Mouse (Mus musculus) midbrain, embryonic 13.5 days (tissue): Measurements from ENCODE around the gene Olfr466. TPM values are rescaled to one million over a fixed set of nuclear protein-coding genes. Genes with fewer than 3 reads are reported as not detected.

Source experiments
- ATAC-seq: fragments of 200-750 bp; cut with Nextera tagmentation; 2 replicates; pipeline ENCODE4 v1.8.0; 2017; ENCODE audit warnings: mild to moderate bottlenecking, moderate TSS enrichment, moderate library complexity
- H3K27ac ChIP-seq: fragments of 300-500 bp; sonication (generic); 2 replicates; pipeline ENCODE4 v1.5.1; 2015; ENCODE audit warnings: inconsistent platforms, mild to moderate bottlenecking, moderate library complexity
- H3K27me3 ChIP-seq: fragments of 300-500 bp; sonication (generic); 2 replicates; pipeline ENCODE4 v1.6.1; 2015; ENCODE audit warnings: mild to moderate bottlenecking, inconsistent platforms
- H3K36me3 ChIP-seq: fragments of 300-500 bp; sonication (generic); 2 replicates; pipeline ENCODE4 v1.6.1; 2015; ENCODE audit warnings: mild to moderate bottlenecking, inconsistent platforms
- H3K4me1 ChIP-seq: fragments of 300-500 bp; sonication (generic); replicated peaks from 2 replicates; pipeline ENCODE4 v1.6.1; 2015; ENCODE audit warnings: inconsistent platforms
- H3K4me2 ChIP-seq: fragments of 300-500 bp; sonication (generic); replicated peaks from 2 replicates; pipeline ENCODE4 v1.6.1; 2015; ENCODE audit warnings: moderate library complexity, mild to moderate bottlenecking, inconsistent platforms
- H3K4me3 ChIP-seq: fragments of 300-500 bp; sonication (generic); replicated peaks from 2 replicates; pipeline ENCODE4 v1.5.1; 2015; ENCODE audit warnings: mild to moderate bottlenecking, inconsistent platforms
- H3K9ac ChIP-seq: fragments of 300-500 bp; sonication (generic); replicated peaks from 2 replicates; pipeline ENCODE4 v1.6.1; 2015; ENCODE audit warnings: mild to moderate bottlenecking, inconsistent platforms
- H3K9me3 ChIP-seq: fragments of 300-500 bp; sonication (generic); 2 replicates; pipeline ENCODE4 v1.6.1; 2016; ENCODE audit warnings: mild to moderate bottlenecking, inconsistent platforms
- WGBS: fragments of 180-500 bp; shearing (Covaris S2); methylation state at CpG from one replicate; pipeline ENCODE4 v1.1.7; 2015; 5-methylcytosine and 5-hydroxymethylcytosine counted together
- polyA plus RNA-seq: library from polyadenylated mRNA; unstranded; fragments of >200 nt; fragmentation: Nextera tagmentation; extraction: Ambion mirVana; gene quantifications from 2 replicates; pipeline ENCODE4 v1.2.1, GENCODE M21; 2015

Gene Olfr466
- polyA plus RNA-seq, result not detected in 2 replicates

- Histone ChIP-seq H3K4me3 (no peak within 1 kb of the TSS), H3K4me2 (no peak within 1 kb of the TSS), H3K27ac (no peak within 1 kb of the TSS), H3K9me3 (peaks cover 9% of the 10 kb centered on the region; the same call in 1 of the 2 replicates), H3K27me3 (no peaks in the 10 kb centered on the region), H3K4me1 (no peaks in the 10 kb centered on the region), H3K9ac (no peak within 1 kb of the TSS), H3K36me3 (no peaks in the 10 kb centered on the region)
- 82% methylated on average over 1 of the region's 1 CpGs for WGBS
- ATAC-seq, result no peak
These were observed at the start of gene Olfr466 for GRCm38 (mm10) chr13:65149940-65150339. Gene Olfr466 (plus strand): TSS chr13:65150240.

GRCm38 (mm10) chr13:65100678-65101077, 49.4 kb upstream of the Olfr466 start:
- Histone ChIP-seq H3K9ac (no peak overlapping the region), H3K27ac (no peak overlapping the region), H3K4me2 (no peak overlapping the region), H3K4me1 (no peaks in the 10 kb centered on the region), H3K27me3 (no peaks in the 10 kb centered on the region), H3K4me3 (no peak overlapping the region), H3K36me3 (peaks cover 32% of the 10 kb centered on the region), H3K9me3 (peaks cover 35% of the 10 kb centered on the region)
- 94% methylated on average over 9 of the region's 9 CpGs for WGBS
- ATAC-seq, result no peak

DNA sequence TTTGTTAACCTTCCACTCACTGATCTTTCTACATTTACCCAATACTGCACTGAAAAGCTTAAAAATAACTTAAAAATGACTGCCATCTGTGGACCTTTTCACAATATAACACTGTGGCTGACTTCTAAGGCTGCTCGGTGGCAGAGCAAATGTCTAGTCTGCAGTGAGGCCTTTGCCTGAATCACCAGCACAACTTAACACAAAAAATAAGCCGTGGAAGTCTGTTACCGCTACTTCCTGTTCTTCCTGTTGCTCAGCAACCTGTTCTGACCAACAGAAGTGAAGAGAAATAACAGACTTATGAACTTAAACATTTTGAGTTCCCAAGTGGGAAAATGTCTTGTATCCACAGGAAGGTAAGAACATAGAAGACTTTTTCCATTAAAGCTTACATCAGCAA, 48.8 kb upstream of the Olfr466 start:
- Histone ChIP-seq H3K36me3 (peaks cover 27% of the 10 kb centered on the region), H3K9ac (no peak overlapping the region), H3K4me3 (no peak overlapping the region), H3K27ac (no peak overlapping the region), H3K4me2 (no peak overlapping the region), H3K9me3 (peaks cover 35% of the 10 kb centered on the region), H3K27me3 (no peaks in the 10 kb centered on the region), H3K4me1 (no peaks in the 10 kb centered on the region)
- no peak for ATAC-seq
- WGBS, result 97% methylated on average over 3 of the region's 3 CpGs

DNA sequence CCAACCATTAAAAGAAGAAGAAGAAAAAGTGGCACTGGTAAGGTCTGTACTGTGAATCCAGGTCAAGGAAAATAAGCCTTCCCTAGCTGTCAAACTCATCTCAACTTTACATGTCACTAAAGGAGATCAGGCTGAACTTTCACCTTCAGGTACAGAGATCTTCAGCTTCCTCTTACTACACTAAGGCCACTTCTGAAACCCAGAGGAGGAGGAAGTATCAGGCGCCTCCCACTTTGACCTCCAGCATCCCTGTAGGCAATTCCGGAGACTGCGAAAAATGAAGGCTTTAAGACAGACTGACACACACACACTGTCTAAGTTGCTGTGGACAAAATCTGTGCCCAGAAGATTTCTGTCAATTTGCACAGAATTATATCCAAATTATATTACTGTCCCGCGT, 38.1 kb upstream of the Olfr466 start:
- ATAC-seq, result 0 out of 2 replicates have a peak, but pooled peaks have one; percentile 7
- WGBS, result 1% methylated on average over 5 of the region's 5 CpGs
- H3K27me3 ChIP-seq, result no peaks in the 10 kb centered on the region
- peak overlapping the region; percentile 82 for H3K4me3 ChIP-seq
- peaks cover 20% of the 10 kb centered on the region for H3K4me1 ChIP-seq
- H3K27ac ChIP-seq, result peak overlapping the region; percentile 83; the same call in 1 of the 2 replicates
- peak overlapping the region; percentile 92 for H3K9ac ChIP-seq
- no peaks in the 10 kb centered on the region; the same call in 1 of the 2 replicates for H3K9me3 ChIP-seq
- peak overlapping the region; percentile 79 for H3K4me2 ChIP-seq
- H3K36me3 ChIP-seq, result no peaks in the 10 kb centered on the region

DNA sequence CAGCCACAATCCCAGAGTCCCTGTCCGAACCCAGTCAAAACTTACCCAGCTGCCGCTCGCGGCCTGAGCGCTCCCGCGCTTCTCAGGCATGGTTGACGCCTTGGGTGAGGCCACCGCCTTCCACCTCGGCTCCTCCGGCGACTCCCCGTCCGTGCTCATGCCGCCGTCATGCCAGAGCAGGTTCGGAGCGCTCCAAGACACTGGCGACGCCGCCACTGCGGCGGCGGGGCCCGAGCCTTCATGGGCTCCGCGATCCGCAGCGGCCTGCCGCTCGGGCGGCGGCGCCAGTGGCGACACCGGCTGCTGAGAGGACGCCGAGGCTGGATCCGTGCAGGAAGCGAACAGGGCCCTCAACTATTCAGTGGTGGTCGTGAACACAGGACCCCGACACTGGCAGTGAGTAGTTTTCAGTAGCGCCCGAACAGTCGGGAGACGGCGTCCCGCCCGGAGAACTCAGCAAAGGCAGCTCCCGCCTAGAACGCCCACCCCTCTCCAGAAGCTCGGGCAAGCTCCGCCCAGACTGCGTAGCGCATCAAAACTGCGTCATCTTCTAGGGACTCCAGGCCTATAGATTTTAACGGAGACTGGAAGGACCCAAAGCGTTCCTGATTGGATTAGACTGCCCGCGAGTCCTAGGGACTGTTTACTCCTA, 37.5 kb upstream of the Olfr466 start, which contains the start of gene Mfsd14b:
Gene Mfsd14b, minus strand, starts transcription at position 517 of the 652 bp plus-strand sequence.
- H3K9ac ChIP-seq, result peak within 1 kb of the TSS; percentile 92
- no peaks in the 10 kb centered on the region for H3K36me3 ChIP-seq
- ATAC-seq, result peak; percentile 99
- WGBS, result under 1% methylated on average over 60 of the region's 60 CpGs
- peaks cover 20% of the 10 kb centered on the region for H3K4me1 ChIP-seq
- H3K4me3 ChIP-seq, result peak within 1 kb of the TSS; percentile 82
- peak within 1 kb of the TSS; percentile 83 for H3K27ac ChIP-seq
- no peaks in the 10 kb centered on the region for H3K27me3 ChIP-seq
- H3K4me2 ChIP-seq, result peak within 1 kb of the TSS; percentile 79
- no peaks in the 10 kb centered on the region; the same call in 1 of the 2 replicates for H3K9me3 ChIP-seq

- H3K27me3 ChIP-seq, result no peaks in the 10 kb centered on the region
- H3K4me1 ChIP-seq, result peaks cover 20% of the 10 kb centered on the region
- peak; percentile 67 for ATAC-seq
- H3K36me3 ChIP-seq, result no peaks in the 10 kb centered on the region
- no peaks in the 10 kb centered on the region for H3K9me3 ChIP-seq
- H3K4me2 ChIP-seq, result peak overlapping the region; percentile 79
- peak overlapping the region; percentile 92 for H3K9ac ChIP-seq
- WGBS, result 64% methylated on average over 3 of the region's 3 CpGs
- peak overlapping the region; percentile 83 for H3K27ac ChIP-seq
- H3K4me3 ChIP-seq, result peak overlapping the region; percentile 82
These were observed 36.8 kb upstream of the Olfr466 start for GRCm38 (mm10) chr13:65113239-65113638.

- Histone ChIP-seq H3K4me2 (no peak overlapping the region), H3K4me3 (no peak overlapping the region), H3K9ac (no peak overlapping the region), H3K4me1 (no peaks in the 10 kb centered on the region), H3K27me3 (no peaks in the 10 kb centered on the region), H3K9me3 (peaks cover 3% of the 10 kb centered on the region; the same call in 1 of the 2 replicates), H3K27ac (no peak overlapping the region), H3K36me3 (no peaks in the 10 kb centered on the region)
- ATAC-seq, result no peak
- 76% methylated on average over 3 of the region's 3 CpGs for WGBS
These were observed 29.1 kb upstream of the Olfr466 start for GRCm38 (mm10) chr13:65120984-65121383.

- Histone ChIP-seq H3K4me3 (no peak overlapping the region), H3K27ac (no peak overlapping the region), H3K9me3 (peaks cover 3% of the 10 kb centered on the region; the same call in 1 of the 2 replicates), H3K4me2 (no peak overlapping the region), H3K36me3 (no peaks in the 10 kb centered on the region), H3K9ac (no peak overlapping the region), H3K4me1 (no peaks in the 10 kb centered on the region), H3K27me3 (no peaks in the 10 kb centered on the region)
- no peak for ATAC-seq
- WGBS, result 88% methylated on average over 1 of the region's 1 CpGs
These were observed 27.9 kb upstream of the Olfr466 start for GRCm38 (mm10) chr13:65122111-65122510.

DNA sequence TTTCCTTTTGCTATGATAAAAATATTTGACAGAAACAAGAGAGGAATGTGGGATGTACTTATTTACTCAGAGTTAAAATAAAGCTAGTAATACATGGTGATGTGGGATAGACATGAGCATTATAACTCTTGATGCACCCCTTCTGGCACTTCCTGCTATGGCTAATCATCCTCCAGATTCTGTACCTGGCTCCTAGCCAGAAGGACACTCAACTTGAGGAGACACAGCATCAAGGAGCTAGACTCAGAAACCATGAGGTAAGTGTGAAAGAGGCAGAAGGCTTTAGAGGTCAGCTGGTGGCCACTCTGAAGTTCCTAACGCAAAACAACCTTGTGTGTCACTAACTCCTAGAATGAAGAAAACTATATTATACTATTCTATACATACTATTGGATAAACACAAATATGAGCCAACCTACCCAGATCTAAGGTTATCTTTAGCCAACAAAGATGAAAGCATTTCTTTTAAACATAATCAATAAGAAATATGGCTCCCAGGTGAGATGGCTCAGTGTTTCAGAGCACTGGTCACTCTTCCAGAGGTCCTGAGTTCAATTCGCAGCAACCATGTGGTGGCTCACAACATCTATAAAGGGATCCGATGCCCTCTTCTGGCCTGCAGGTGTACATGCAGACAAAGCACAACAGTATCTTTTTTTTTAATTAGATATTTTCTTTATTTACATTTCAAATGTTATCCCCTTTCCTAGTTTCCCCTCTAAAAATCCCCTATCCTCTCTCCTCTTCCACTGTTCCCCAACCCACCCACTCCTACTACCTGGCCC, 22.8 kb upstream of the Olfr466 start:
- 70% methylated on average over 3 of the region's 3 CpGs for WGBS
- H3K9ac ChIP-seq, result no peak overlapping the region
- 0 out of 2 replicates have a peak, but pooled peaks cover 3% of the 10 kb centered on the region for H3K9me3 ChIP-seq
- no peak overlapping the region for H3K4me3 ChIP-seq
- H3K36me3 ChIP-seq, result no peaks in the 10 kb centered on the region
- ATAC-seq, result no peak
- no peaks in the 10 kb centered on the region for H3K4me1 ChIP-seq
- H3K4me2 ChIP-seq, result no peak overlapping the region
- H3K27ac ChIP-seq, result no peak overlapping the region
- H3K27me3 ChIP-seq, result no peaks in the 10 kb centered on the region

- WGBS, result 85% methylated on average over 4 of the region's 4 CpGs
- no peak within 1 kb of the TSS for H3K4me3 ChIP-seq
- H3K36me3 ChIP-seq, result no peaks in the 10 kb centered on the region
- ATAC-seq, result no peak
- no peaks in the 10 kb centered on the region for H3K27me3 ChIP-seq
- H3K4me2 ChIP-seq, result no peak within 1 kb of the TSS
- no peak within 1 kb of the TSS for H3K9ac ChIP-seq
- H3K9me3 ChIP-seq, result no peaks in the 10 kb centered on the region
- H3K4me1 ChIP-seq, result no peaks in the 10 kb centered on the region
- no peak within 1 kb of the TSS for H3K27ac ChIP-seq
These were observed 12.3 kb upstream of the Olfr466 start, which contains the start of gene Olfr465-ps1 for GRCm38 (mm10) chr13:65137789-65138188. Gene Olfr465-ps1 (plus strand): TSS chr13:65138089.

GRCm38 (mm10) chr13:65174102-65174501, 24.1 kb downstream of the Olfr466 start:
- H3K27ac ChIP-seq, result no peak overlapping the region
- 77% methylated on average over 3 of the region's 3 CpGs for WGBS
- no peaks in the 10 kb centered on the region for H3K27me3 ChIP-seq
- H3K4me1 ChIP-seq, result no peaks in the 10 kb centered on the region
- H3K36me3 ChIP-seq, result no peaks in the 10 kb centered on the region
- no peak for ATAC-seq
- H3K9me3 ChIP-seq, result peaks cover 4% of the 10 kb centered on the region; the same call in 1 of the 2 replicates
- H3K4me3 ChIP-seq, result no peak overlapping the region
- H3K4me2 ChIP-seq, result no peak overlapping the region
- no peak overlapping the region for H3K9ac ChIP-seq
